Mouse (Mus musculus) lung, embryonic 14.5 days (tissue): Measurements from ENCODE around the gene 5330417H12Rik. TPM values are rescaled to one million over a fixed set of nuclear protein-coding genes. Genes with fewer than 3 reads are reported as not detected.

Experiments
- ATAC-seq: fragments of 200-750 bp; cut with Nextera tagmentation; 2 replicates; pipeline ENCODE4 v1.8.0; 2017; ENCODE audit warnings: mild to moderate bottlenecking, moderate TSS enrichment, moderate library complexity; ENCODE audit not compliant: insufficient read depth
- DNase-seq: peaks from one replicate; pipeline ENCODE4 v3.0.0-alpha.2; 2015
- H3K27ac ChIP-seq: fragments of 300-500 bp; sonication (generic); 2 replicates; pipeline ENCODE4 v1.5.1; 2014; ENCODE audit warnings: low read depth, mild to moderate bottlenecking, moderate library complexity
- H3K27me3 ChIP-seq: fragments of 300-500 bp; sonication (generic); 2 replicates; pipeline ENCODE4 v1.6.1; 2014; ENCODE audit warnings: low read length, control low read depth; ENCODE audit not compliant: insufficient read depth
- H3K36me3 ChIP-seq: fragments of 300-500 bp; sonication (generic); 2 replicates; pipeline ENCODE4 v1.6.1; 2014; ENCODE audit warnings: control low read depth; ENCODE audit not compliant: insufficient read depth
- H3K4me1 ChIP-seq: fragments of 300-500 bp; sonication (generic); 2 replicates; pipeline ENCODE4 v1.6.1; 2014; ENCODE audit warnings: antibody characterized with exemption, control low read depth; ENCODE audit not compliant: insufficient read depth
- H3K4me2 ChIP-seq: fragments of 300-500 bp; sonication (generic); 2 replicates; pipeline ENCODE4 v1.6.1; 2014; ENCODE audit warnings: mild to moderate bottlenecking
- H3K4me3 ChIP-seq: fragments of 300-500 bp; sonication (generic); 2 replicates; pipeline ENCODE4 v1.5.1; 2014; ENCODE audit warnings: low read depth, low read length
- H3K9ac ChIP-seq: fragments of 300-500 bp; sonication (generic); 2 replicates; pipeline ENCODE4 v1.6.1; 2014
- H3K9me3 ChIP-seq: fragments of 300-500 bp; sonication (generic); 2 replicates; pipeline ENCODE4 v1.6.1; 2016; ENCODE audit warnings: low read depth, low read length, control low read depth
- CTCF ChIP-seq: IDR thresholded peaks from 2 replicates; pipeline ENCODE4 v1.5.1; 2016; ENCODE audit warnings: antibody characterized with exemption, low read depth
- WGBS: fragments of 180-500 bp; shearing (Covaris S2); extraction: QIAGEN DNeasy Blood & Tissue Kit; methylation state at CpG from one replicate; pipeline ENCODE4 v1.1.7; 2014; 5-methylcytosine and 5-hydroxymethylcytosine counted together
- polyA plus RNA-seq: library from polyadenylated mRNA; unstranded; fragments of >200 nt; fragmentation: Nextera tagmentation; extraction: Ambion mirVana; gene quantifications from 2 replicates; pipeline ENCODE4 v1.2.1, GENCODE M21; 2014

The 5330417H12Rik gene
- polyA plus RNA-seq, 1 experiment from 2014 or later, result not detected

GRCm38 (mm10) chr7:107648937-107649688 lies 24.2 kb upstream of the 5330417H12Rik start:
- no peak overlapping the region for H3K27ac ChIP-seq
- no peak overlapping the region for H3K4me2 ChIP-seq
- no peaks in the 10 kb centered on the region for H3K36me3 ChIP-seq
- WGBS, result 71% methylated on average over 12 of the region's 12 CpGs
- DNase-seq, result no peak
- no peaks in the 10 kb centered on the region for H3K27me3 ChIP-seq
- H3K4me1 ChIP-seq, result no peaks in the 10 kb centered on the region
- H3K9ac ChIP-seq, result no peak overlapping the region
- H3K9me3 ChIP-seq, result no peaks in the 10 kb centered on the region; the same call in 1 of the 2 replicates
- H3K4me3 ChIP-seq, result no peak overlapping the region
- TF ChIP-seq CTCF, result no peak
- no peak for ATAC-seq

- Histone ChIP-seq H3K9ac (no peak overlapping the region), H3K27ac (no peak overlapping the region), H3K36me3 (no peaks in the 10 kb centered on the region), H3K4me1 (no peaks in the 10 kb centered on the region), H3K4me3 (no peak overlapping the region), H3K4me2 (no peak overlapping the region), H3K27me3 (no peaks in the 10 kb centered on the region), H3K9me3 (no peaks in the 10 kb centered on the region; the same call in 1 of the 2 replicates)
- 85% methylated on average over 2 of the region's 2 CpGs for WGBS
- DNase-seq, result no peak
- TF ChIP-seq CTCF, result no peak
- ATAC-seq, result no peak
These were observed 20.0 kb upstream of the 5330417H12Rik start for GRCm38 (mm10) chr7:107644987-107645386.

GRCm38 (mm10) chr7:107642586-107643275 lies 17.8 kb upstream of the 5330417H12Rik start:
- ATAC-seq, result peak; percentile 35; the same call in 1 of the 2 replicates
- no peak for TF ChIP-seq CTCF
- Histone ChIP-seq H3K4me3 (no peak overlapping the region), H3K4me2 (no peak overlapping the region), H3K9ac (no peak overlapping the region), H3K4me1 (no peaks in the 10 kb centered on the region), H3K36me3 (no peaks in the 10 kb centered on the region), H3K27ac (no peak overlapping the region), H3K27me3 (no peaks in the 10 kb centered on the region), H3K9me3 (no peaks in the 10 kb centered on the region; the same call in 1 of the 2 replicates)
- 62% methylated on average over 7 of the region's 7 CpGs for WGBS
- DNase-seq, result no peak

- H3K9ac ChIP-seq, result no peak overlapping the region
- no peak for DNase-seq
These were observed 13.1 kb upstream of the 5330417H12Rik start for GRCm38 (mm10) chr7:107638026-107638425.

GRCm38 (mm10) chr7:107637398-107637797 lies 12.4 kb upstream of the 5330417H12Rik start:
- Histone ChIP-seq H3K36me3 (no peaks in the 10 kb centered on the region), H3K4me2 (no peak overlapping the region), H3K4me3 (no peak overlapping the region), H3K9me3 (no peaks in the 10 kb centered on the region), H3K9ac (no peak overlapping the region), H3K27me3 (no peaks in the 10 kb centered on the region), H3K4me1 (no peaks in the 10 kb centered on the region), H3K27ac (no peak overlapping the region)
- DNase-seq (no peak), ATAC-seq (no peak)
- WGBS, result 77% methylated on average over 7 of the region's 7 CpGs
- no peak for TF ChIP-seq CTCF

More at GRCm38 (mm10) chr7:107638026-107638425, 13.1 kb upstream of the 5330417H12Rik start:
- Histone ChIP-seq H3K9me3 (no peaks in the 10 kb centered on the region), H3K36me3 (no peaks in the 10 kb centered on the region), H3K27ac (no peak overlapping the region), H3K27me3 (no peaks in the 10 kb centered on the region), H3K4me1 (no peaks in the 10 kb centered on the region), H3K4me3 (no peak overlapping the region), H3K4me2 (no peak overlapping the region)
- ATAC-seq, result no peak
- 81% methylated on average over 5 of the region's 5 CpGs for WGBS
- no peak for TF ChIP-seq CTCF

GRCm38 (mm10) chr7:107633201-107633600 lies 8.2 kb upstream of the 5330417H12Rik start:
- no peak for ATAC-seq
- H3K4me1 ChIP-seq, result no peaks in the 10 kb centered on the region
- no peaks in the 10 kb centered on the region for H3K9me3 ChIP-seq
- no peak for TF ChIP-seq CTCF
- 86% methylated on average over 4 of the region's 4 CpGs for WGBS
- no peak overlapping the region for H3K27ac ChIP-seq
- no peaks in the 10 kb centered on the region for H3K36me3 ChIP-seq
- H3K9ac ChIP-seq, result no peak overlapping the region
- no peak for DNase-seq
- no peak overlapping the region for H3K4me3 ChIP-seq
- H3K27me3 ChIP-seq, result no peaks in the 10 kb centered on the region
- H3K4me2 ChIP-seq, result no peak overlapping the region

GRCm38 (mm10) chr7:107628383-107628782 lies 3.4 kb upstream of the 5330417H12Rik start:
- H3K9ac ChIP-seq, result no peak overlapping the region
- no peak for TF ChIP-seq CTCF
- DNase-seq (no peak), ATAC-seq (no peak)
- H3K4me3 ChIP-seq, result no peak overlapping the region
- no peaks in the 10 kb centered on the region for H3K4me1 ChIP-seq
- H3K4me2 ChIP-seq, result no peak overlapping the region
- no peak overlapping the region for H3K27ac ChIP-seq
- H3K36me3 ChIP-seq, result no peaks in the 10 kb centered on the region
- H3K9me3 ChIP-seq, result no peaks in the 10 kb centered on the region
- no peaks in the 10 kb centered on the region for H3K27me3 ChIP-seq
